Mouse (Mus musculus): Measurements from ENCODE around the gene Chrm2. TPM values are rescaled to one million over a fixed set of nuclear protein-coding genes. Genes with fewer than 3 reads are reported as not detected.

The Chrm2 gene
- polyA plus RNA-seq (2012; rRNA removed), result 1.9 and 2.3 TPM in 2 replicates

DNA sequence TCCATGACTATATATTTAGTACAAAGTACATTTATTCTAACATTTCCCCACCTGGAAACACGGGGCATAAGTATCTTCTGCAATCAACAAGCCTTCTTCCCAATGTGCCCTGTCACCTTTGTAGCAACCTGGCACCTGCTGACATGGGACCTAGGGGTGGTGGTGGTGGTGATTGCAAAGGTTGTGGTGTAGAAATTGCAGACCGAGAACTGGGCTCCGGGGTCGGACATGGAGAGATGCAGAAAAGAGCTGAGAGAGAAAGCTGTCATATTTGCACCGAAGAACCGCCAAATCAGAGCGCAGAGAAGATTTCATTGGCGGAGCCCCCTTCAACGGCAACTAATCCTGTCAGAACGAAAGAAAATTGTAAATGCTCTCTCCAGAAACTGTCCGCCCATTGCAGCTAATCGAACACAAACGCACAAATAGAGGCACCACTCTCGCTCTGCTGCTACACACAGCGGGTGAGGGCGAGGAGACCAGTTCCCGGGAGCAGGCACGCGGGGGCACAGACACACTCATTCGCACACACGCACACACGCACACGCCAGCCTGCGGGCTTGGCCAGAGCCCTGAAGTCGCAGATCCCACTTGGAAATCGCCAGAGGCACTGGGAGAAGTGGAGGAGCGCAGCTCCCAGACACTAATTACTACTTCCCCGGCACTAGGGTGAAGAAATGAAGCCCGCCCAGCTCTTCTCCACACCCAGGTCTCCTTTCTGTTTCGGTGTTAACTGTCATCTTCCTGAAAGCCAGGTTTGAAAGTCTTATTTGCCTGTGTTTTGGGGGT is at the start of gene Chrm2:
TSS of gene Chrm2 (plus strand) at position 473 of the 789 bp plus-strand sequence.

Data from central nervous system, embryonic 14 days (tissue).